Comparison of ENCODE assay signal across 8 mouse cellular contexts in genomic region chr11:76363178-76363577, GRCm38 (mm10). TPM values are rescaled to one million over a fixed set of nuclear protein-coding genes. Genes with fewer than 3 reads are reported as not detected.
DNase-seq lines count a peak whose midpoint lies in the region; ATAC-seq lines count a peak whose summit lies in the region.
"Had no signal": no experiment of that assay in that cellular context is flagged by ENCODE, and none has a peak within 500 bp of the region (broad histone marks: within the 10 kb centered on the region; RNA-seq: fewer than 3 reads in every experiment).

No protein-coding gene starts in this region.

- ATAC-seq in hindbrain, embryonic 15.5 days (ENCODE audit: low FRiP score, low read depth): peak; percentile 60
- peak; percentile 34; the same call in 1 of the 2 replicates for ATAC-seq in neural tube, embryonic 15.5 days (ENCODE audit: low FRiP score)

- H3K4me2 ChIP-seq in hindbrain, embryonic 15.5 days: no peak overlapping the region
- peak overlapping the region; percentile 11; the same call in 1 of the 2 replicates for H3K4me2 ChIP-seq in neural tube, embryonic 15.5 days

- DNase-seq in kidney, postnatal 4 days: peak; percentile 45 to 68
- no peak for DNase-seq in kidney, adult 8-10 months
- DNase-seq in embryo, embryonic 11 days: peak; percentile 79
- no peak for DNase-seq in layer of hippocampus, adult 9-10 months (ENCODE audit: low spot score)
- DNase-seq in gastrocnemius, adult 18-20 months (ENCODE audit: low spot score): no peak

- H3K4me1 ChIP-seq in hindbrain, embryonic 15.5 days (replicated peaks): peaks cover 37% of the 10 kb centered on the region
- peaks cover 40% of the 10 kb centered on the region for H3K4me1 ChIP-seq in neural tube, embryonic 15.5 days

- no peak overlapping the region for H3K4me3 ChIP-seq in hindbrain, embryonic 15.5 days
- no peak overlapping the region for H3K4me3 ChIP-seq in neural tube, embryonic 15.5 days (replicated peaks)
- H3K4me3 ChIP-seq: left cerebral cortex, adult 2 months had no signal

- 0 out of 2 replicates have a peak overlapping the region, but pooled peaks have one; percentile 5 for H3K9ac ChIP-seq in hindbrain, embryonic 15.5 days
- H3K9ac ChIP-seq in neural tube, embryonic 15.5 days (replicated peaks): no peak overlapping the region

- no peaks in the 10 kb centered on the region for H3K27me3 ChIP-seq in hindbrain, embryonic 15.5 days
- H3K27me3 ChIP-seq in neural tube, embryonic 15.5 days (replicated peaks): no peaks in the 10 kb centered on the region

- no peaks in the 10 kb centered on the region for H3K36me3 ChIP-seq in hindbrain, embryonic 15.5 days
- no peaks in the 10 kb centered on the region for H3K36me3 ChIP-seq in neural tube, embryonic 15.5 days

- peak overlapping the region; percentile 65; the same call in 1 of the 2 replicates for H3K27ac ChIP-seq in hindbrain, embryonic 15.5 days (replicated peaks)
- peak overlapping the region; percentile 72 for H3K27ac ChIP-seq in neural tube, embryonic 15.5 days (replicated peaks)
- H3K27ac ChIP-seq: left cerebral cortex, adult 2 months had no signal

- H3K9me3 ChIP-seq in hindbrain, embryonic 15.5 days: no peaks in the 10 kb centered on the region
- no peaks in the 10 kb centered on the region for H3K9me3 ChIP-seq in neural tube, embryonic 15.5 days (replicated peaks)

- 8% methylated on average over 6 of the region's 6 CpGs for WGBS in hindbrain, embryonic 15.5 days
- WGBS in neural tube, embryonic 15.5 days: 5% methylated on average over 6 of the region's 6 CpGs

RNA-seq across cellular contexts. Expression of gene Nxn, which starts 35.8 kb away (rescaled TPM):
- polyA plus RNA-seq in hindbrain, embryonic 15.5 days (2015; fragmentation: Nextera tagmentation; extraction: Ambion mirVana): 26.1 and 27.5 TPM in 2 replicates
- 27.3 and 29.8 TPM in 2 replicates for polyA plus RNA-seq in neural tube, embryonic 15.5 days (2015; fragmentation: Nextera tagmentation; extraction: Ambion mirVana)
- total RNA-seq in gastrocnemius, adult 18-20 months (2021): 10 to 100 TPM; 37.4 to 48.7 TPM

RNA-seq across cellular contexts. Expression of gene Timm22, which starts 43.6 kb away (rescaled TPM):
- 91.9 and 103 TPM in 2 replicates for polyA plus RNA-seq in hindbrain, embryonic 15.5 days (2015; fragmentation: Nextera tagmentation; extraction: Ambion mirVana)
- polyA plus RNA-seq in neural tube, embryonic 15.5 days (2015; fragmentation: Nextera tagmentation; extraction: Ambion mirVana): 107 and 108 TPM in 2 replicates
- total RNA-seq in gastrocnemius, adult 18-20 months (2021): 10 to 100 TPM; 32.5 to 41.9 TPM

Comparison
In these comparisons a context has a peak if more than half of its experiments do, and no peak if none do; other contexts are left out.
1. DNase-seq: peak in kidney, postnatal 4 days (2 of 2) and embryo, embryonic 11 days (single experiment); none in kidney, adult 8-10 months (0 of 2), layer of hippocampus, adult 9-10 months (single experiment) and gastrocnemius, adult 18-20 months (single experiment).